Mouse (Mus musculus) embryonic facial prominence, embryonic 14.5 days (tissue): ENCODE data around the gene Aldh2. TPM values are rescaled to one million over a fixed set of nuclear protein-coding genes. Genes with fewer than 3 reads are reported as not detected.
"Not testable (repeated sequence)": the region's sequence is repeated elsewhere in the genome, so short reads cannot be mapped to it uniquely, and the experiment has no call there.

Source experiments
- ATAC-seq: fragments of 200-750 bp; cut with Nextera tagmentation; 2 replicates; pipeline ENCODE4 v1.8.0; 2017; ENCODE audit warnings: low read depth, moderate number of reproducible peaks, moderate TSS enrichment
- DNase-seq: peaks from one replicate; pipeline ENCODE4 v3.0.0-alpha.2; 2015; ENCODE audit warnings: low spot score
- H3K27ac ChIP-seq: fragments of 300-500 bp; sonication (generic); replicated peaks from 2 replicates; pipeline ENCODE4 v1.5.1; 2014; ENCODE audit warnings: low read depth, mild to moderate bottlenecking, low read length, moderate library complexity
- H3K27me3 ChIP-seq: fragments of 300-500 bp; sonication (generic); replicated peaks from 2 replicates; pipeline ENCODE4 v1.6.1; 2014; ENCODE audit warnings: low read length; ENCODE audit not compliant: control insufficient read depth, insufficient read depth
- H3K36me3 ChIP-seq: fragments of 300-500 bp; sonication (generic); 2 replicates; pipeline ENCODE4 v1.6.1; 2014; ENCODE audit warnings: low read length, mixed read lengths; ENCODE audit not compliant: control insufficient read depth, insufficient read depth
- H3K4me1 ChIP-seq: fragments of 300-500 bp; sonication (generic); 2 replicates; pipeline ENCODE4 v1.6.1; 2014; ENCODE audit warnings: antibody characterized with exemption, low read length; ENCODE audit not compliant: control insufficient read depth, insufficient read depth
- H3K4me2 ChIP-seq: fragments of 300-500 bp; sonication (generic); 2 replicates; pipeline ENCODE4 v1.6.1; 2014; ENCODE audit warnings: low read depth, mild to moderate bottlenecking, low read length, moderate library complexity, mixed read lengths
- H3K4me3 ChIP-seq: fragments of 300-500 bp; sonication (generic); 2 replicates; pipeline ENCODE4 v1.5.1; 2014; ENCODE audit warnings: low read depth, mild to moderate bottlenecking, low read length
- H3K9ac ChIP-seq: fragments of 300-500 bp; sonication (generic); 2 replicates; pipeline ENCODE4 v1.6.1; 2014; ENCODE audit warnings: low read depth, mild to moderate bottlenecking, low read length, moderate library complexity, mixed read lengths
- H3K9me3 ChIP-seq: fragments of 300-500 bp; sonication (generic); 2 replicates; pipeline ENCODE4 v1.6.1; 2016; ENCODE audit warnings: low read length; ENCODE audit not compliant: control insufficient read depth
- WGBS: fragments of 180-500 bp; shearing (Covaris S2); extraction: QIAGEN DNeasy Blood & Tissue Kit; methylation state at CpG from one replicate; pipeline ENCODE4 v1.1.7; 2014; 5-methylcytosine and 5-hydroxymethylcytosine counted together
- polyA plus RNA-seq: library from polyadenylated mRNA; unstranded; fragments of >200 nt; fragmentation: Nextera tagmentation; extraction: Ambion mirVana; gene quantifications from 2 replicates; pipeline ENCODE4 v1.2.1, GENCODE M21; 2014

The Aldh2 gene
- polyA plus RNA-seq, 1 experiment from 2014 or later: 87.8 TPM

DNA sequence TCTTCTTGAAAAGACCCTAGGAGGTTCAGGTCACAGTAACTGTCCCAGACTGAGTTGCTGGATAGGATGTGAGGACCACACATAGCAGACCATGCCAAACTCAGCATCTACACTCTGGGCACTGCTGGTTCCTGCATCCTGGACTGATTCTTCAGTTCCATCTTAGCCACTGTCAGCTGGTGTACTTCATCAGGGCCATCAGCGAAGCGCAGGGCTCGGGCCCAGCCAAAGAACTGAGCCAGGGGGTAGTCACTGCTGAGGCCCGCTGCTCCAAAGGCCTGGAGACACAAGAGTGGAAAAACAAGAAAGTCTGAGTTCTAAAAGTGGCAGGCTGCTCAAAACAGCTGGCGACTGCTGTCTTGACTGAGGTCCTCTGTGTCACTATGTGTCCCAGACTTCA is 27.5 kb upstream of the Aldh2 start:
- no peaks in the 10 kb centered on the region for H3K36me3 ChIP-seq
- H3K9me3 ChIP-seq: no peaks in the 10 kb centered on the region
- H3K27me3 ChIP-seq: no peaks in the 10 kb centered on the region
- no peak overlapping the region for H3K4me2 ChIP-seq
- no peak overlapping the region for H3K27ac ChIP-seq
- H3K9ac ChIP-seq: no peak overlapping the region
- DNase-seq (no peak), ATAC-seq (no peak)
- no peak overlapping the region for H3K4me3 ChIP-seq
- no peaks in the 10 kb centered on the region for H3K4me1 ChIP-seq
- 93% methylated on average over 5 of the region's 5 CpGs for WGBS

- Histone ChIP-seq H3K9ac (peak within 1 kb of the TSS; percentile 80), H3K4me2 (peak within 1 kb of the TSS; percentile 59), H3K4me1 (no peaks in the 10 kb centered on the region), H3K4me3 (peak within 1 kb of the TSS; percentile 71), H3K36me3 (no peaks in the 10 kb centered on the region), H3K27me3 (no peaks in the 10 kb centered on the region), H3K27ac (peak within 1 kb of the TSS; percentile 58), H3K9me3 (no peaks in the 10 kb centered on the region)
- peak; percentile 86 for ATAC-seq
- 1% methylated on average over 36 of the region's 58 CpGs for WGBS
- DNase-seq: peak; percentile 82
Measured at GRCm38 (mm10) chr5:121618592-121619513, 25.2 kb upstream of the Aldh2 start, which contains the start of gene Acad12. Gene Acad12, minus strand, starts transcription at chr5:121618938.

DNA sequence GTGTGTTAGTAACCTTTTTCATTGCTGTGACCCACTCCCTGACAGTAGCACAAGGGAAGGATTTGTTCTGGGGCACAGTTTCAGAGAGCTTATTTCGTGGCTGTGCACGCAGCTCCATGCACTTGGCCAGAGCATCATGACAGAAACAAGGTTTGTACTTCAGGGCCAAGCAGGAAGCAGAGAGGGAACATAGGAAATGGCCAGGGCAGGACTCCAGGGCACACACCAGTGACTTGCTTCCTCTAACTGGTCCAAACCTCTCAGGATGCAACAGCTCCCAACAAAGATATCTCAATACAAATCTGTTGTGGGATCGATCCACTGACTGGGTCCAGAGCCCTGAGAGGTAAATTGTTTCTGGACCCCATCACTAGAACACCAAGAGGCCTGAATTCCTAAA is 21.3 kb upstream of the Aldh2 start:
- not testable (repeated sequence) for H3K36me3 ChIP-seq, H3K27me3 ChIP-seq, DNase-seq, H3K4me1 ChIP-seq, H3K4me3 ChIP-seq, H3K9ac ChIP-seq, H3K9me3 ChIP-seq, H3K27ac ChIP-seq, ATAC-seq, H3K4me2 ChIP-seq
- whole genome bisulfite sequencing: 71% methylated on average over 3 of the region's 3 CpGs

DNA sequence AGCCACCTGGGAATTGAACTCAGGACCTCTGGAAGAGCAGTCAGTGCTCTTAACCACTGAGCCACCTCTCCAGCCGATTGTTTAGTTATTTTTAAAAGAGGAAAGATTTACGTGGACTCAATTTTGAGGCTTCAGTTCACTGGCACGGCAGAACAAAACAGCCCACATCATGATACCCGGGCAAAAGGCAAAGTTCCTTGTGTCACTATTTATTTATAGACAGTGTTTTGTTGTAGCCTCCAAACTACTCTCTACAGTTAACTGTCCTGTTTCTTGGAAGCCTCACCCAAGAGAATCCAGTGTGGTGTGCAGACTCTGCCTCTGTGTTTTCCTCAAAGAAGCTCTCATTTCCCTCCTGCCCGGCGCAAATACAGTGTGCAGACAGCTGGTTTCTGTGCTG is 18.4 kb upstream of the Aldh2 start:
- WGBS: 83% methylated on average over 6 of the region's 6 CpGs
- no peak for ATAC-seq
- Histone ChIP-seq H3K27ac (no peak overlapping the region), H3K9ac (no peak overlapping the region), H3K4me2 (no peak overlapping the region), H3K36me3 (no peaks in the 10 kb centered on the region), H3K27me3 (no peaks in the 10 kb centered on the region), H3K9me3 (no peaks in the 10 kb centered on the region), H3K4me3 (no peak overlapping the region), H3K4me1 (no peaks in the 10 kb centered on the region)
- no peak for DNase-seq

GRCm38 (mm10) chr5:121609556-121610135 is 16.0 kb upstream of the Aldh2 start:
- DNase-seq, H3K27me3 ChIP-seq, H3K36me3 ChIP-seq, H3K9ac ChIP-seq, H3K4me1 ChIP-seq, H3K4me3 ChIP-seq, ATAC-seq, H3K9me3 ChIP-seq, H3K4me2 ChIP-seq, H3K27ac ChIP-seq: not testable (repeated sequence)
- WGBS: 51% methylated on average over 6 of the region's 8 CpGs

GRCm38 (mm10) chr5:121606151-121606550 is 12.5 kb upstream of the Aldh2 start:
- Histone ChIP-seq H3K4me3 (no peak overlapping the region), H3K27me3 (no peaks in the 10 kb centered on the region), H3K4me1 (peaks cover 4% of the 10 kb centered on the region; the same call in 1 of the 2 replicates), H3K4me2 (no peak overlapping the region), H3K36me3 (no peaks in the 10 kb centered on the region), H3K9me3 (no peaks in the 10 kb centered on the region), H3K9ac (no peak overlapping the region), H3K27ac (no peak overlapping the region)
- 0% methylated on average over 2 of the region's 2 CpGs for WGBS
- ATAC-seq (no peak), DNase-seq (peak; percentile 61)

DNA sequence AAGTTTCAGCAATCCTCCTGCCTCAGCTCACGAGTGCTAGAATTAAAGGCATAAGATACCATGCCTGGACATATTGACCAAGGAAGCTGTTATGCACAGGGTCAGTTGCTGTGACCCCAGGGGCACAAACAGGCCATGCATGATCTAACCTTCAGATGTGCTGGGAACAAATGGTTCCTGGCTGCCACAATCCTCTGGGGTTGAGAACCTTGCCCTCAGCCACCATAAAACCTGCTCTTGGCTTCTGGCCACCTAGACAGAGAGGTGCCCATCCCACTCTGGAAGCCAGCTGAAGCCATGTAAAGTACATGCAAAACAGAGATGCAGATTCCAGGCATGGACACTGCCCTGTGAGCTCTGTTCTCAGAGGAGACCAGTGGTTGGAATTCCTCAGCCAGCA is 10.2 kb upstream of the Aldh2 start:
- WGBS: no CpG with 5 or more reads among the region's 1 CpGs
- H3K36me3 ChIP-seq, DNase-seq, H3K9me3 ChIP-seq, H3K27ac ChIP-seq, H3K9ac ChIP-seq, H3K4me2 ChIP-seq, H3K4me1 ChIP-seq, H3K27me3 ChIP-seq, ATAC-seq, H3K4me3 ChIP-seq: not testable (repeated sequence)

GRCm38 (mm10) chr5:121601547-121602299 is 8.1 kb upstream of the Aldh2 start:
- H3K36me3 ChIP-seq: no peaks in the 10 kb centered on the region
- peak overlapping the region; percentile 33; the same call in 1 of the 2 replicates for H3K27ac ChIP-seq
- peaks cover 4% of the 10 kb centered on the region; the same call in 1 of the 2 replicates for H3K4me1 ChIP-seq
- 29% methylated on average over 9 of the region's 9 CpGs for WGBS
- ATAC-seq (0 out of 2 replicates have a peak, but pooled peaks have one; percentile 67), DNase-seq (peak; percentile 91)
- H3K9ac ChIP-seq: peak overlapping the region; percentile 30; the same call in 1 of the 2 replicates
- H3K4me3 ChIP-seq: no peak overlapping the region
- no peaks in the 10 kb centered on the region for H3K27me3 ChIP-seq
- H3K9me3 ChIP-seq: no peaks in the 10 kb centered on the region
- H3K4me2 ChIP-seq: no peak overlapping the region
